Mouse (Mus musculus) C2C12 (cell line): ENCODE data around the gene Nudt16l1. TPM values are rescaled to one million over a fixed set of nuclear protein-coding genes. Genes with fewer than 3 reads are reported as not detected.

Experiments
- H3K27me3 ChIP-seq: one replicate; pipeline ENCODE4 v1.6.1; 2011; ENCODE audit not compliant: control insufficient read depth, insufficient read depth, insufficient read length
- H3K36me3 ChIP-seq: one replicate; pipeline ENCODE4 v1.6.1; 2011; ENCODE audit not compliant: control insufficient read depth, insufficient read depth
- H3K4me3 ChIP-seq: one replicate; pipeline ENCODE4 v1.5.1; 2011; ENCODE audit warnings: mild to moderate bottlenecking, control low read depth; ENCODE audit not compliant: poor library complexity, insufficient read depth, severe bottlenecking
- H3K79me2 ChIP-seq: one replicate; pipeline ENCODE4 v1.6.1; 2011; ENCODE audit not compliant: control insufficient read depth, insufficient read depth
- H3K79me3 ChIP-seq: one replicate; pipeline ENCODE4 v1.6.1; 2011; ENCODE audit warnings: low read depth, control low read depth
- H3ac ChIP-seq: one replicate; pipeline ENCODE3; 2011; ENCODE audit warnings: low read depth; ENCODE audit not compliant: control insufficient read depth, insufficient read length
- CEBPB ChIP-seq: IDR thresholded peaks from one replicate; pipeline ENCODE4 v1.6.1; 2011; ENCODE audit warnings: low read depth, mild to moderate bottlenecking, control low read depth, moderate library complexity
- CTCF ChIP-seq: IDR thresholded peaks from one replicate; pipeline ENCODE4 v1.5.1; 2011; ENCODE audit not compliant: control insufficient read depth, insufficient read depth, insufficient read length
- FOSL1 ChIP-seq: IDR thresholded peaks from one replicate; pipeline ENCODE4 v1.8.0; 2011; ENCODE audit warnings: mild to moderate bottlenecking, low read length; ENCODE audit not compliant: poor library complexity, insufficient read depth, severe bottlenecking
- MAX ChIP-seq: IDR thresholded peaks from one replicate; pipeline ENCODE4 v1.6.1; 2011; ENCODE audit warnings: mild to moderate bottlenecking, control low read depth
- MYOD1 ChIP-seq: IDR thresholded peaks from one replicate; pipeline ENCODE4 v1.6.1; 2011; ENCODE audit warnings: low read depth; ENCODE audit not compliant: control insufficient read depth, insufficient read length
- MYOG ChIP-seq: IDR thresholded peaks from one replicate; pipeline ENCODE4 v1.6.1; 2011; ENCODE audit not compliant: control insufficient read depth, insufficient read length; ENCODE audit errors: extremely low read depth
- USF1 ChIP-seq: IDR thresholded peaks from one replicate; pipeline ENCODE4 v1.6.1; 2011; ENCODE audit warnings: low read depth, mild to moderate bottlenecking, control low read depth, moderate library complexity
- polyA plus RNA-seq: library from polyadenylated mRNA; unstranded; fragments of >200 nt; fragmentation: generic; extraction: Trizol; gene quantifications from one replicate; pipeline ENCODE4 v1.2.1, GENCODE M21; 2012; ENCODE audit warnings: missing spikeins

The Nudt16l1 gene
- polyA plus RNA-seq, 1 experiment, result 59.6 TPM

GRCm38 (mm10) chr16:4963797-4964709, 25.5 kb downstream of the Nudt16l1 start, which contains the start of gene Anks3:
TSS of gene Anks3 (minus strand) at chr16:4964205.
- H3K36me3 ChIP-seq, result no peaks in the 10 kb centered on the region
- peaks cover 26% of the 10 kb centered on the region for H3K79me3 ChIP-seq
- peak within 1 kb of the TSS; percentile 74 for H3ac ChIP-seq
- TF ChIP-seq MAX (peak; percentile 27), USF1 (peak; percentile 11), CEBPB (no peak)
- H3K4me3 ChIP-seq, result peak within 1 kb of the TSS; percentile 78
- H3K27me3 ChIP-seq, result peaks cover 3% of the 10 kb centered on the region
- H3K79me2 ChIP-seq, result peaks cover 50% of the 10 kb centered on the region

- H3K27me3 ChIP-seq, result peaks cover 10% of the 10 kb centered on the region
- peaks cover 26% of the 10 kb centered on the region for H3K79me3 ChIP-seq
- peak overlapping the region; percentile 78 for H3K4me3 ChIP-seq
- no peaks in the 10 kb centered on the region for H3K36me3 ChIP-seq
- TF ChIP-seq MAX, result no peak
- TF ChIP-seq MYOD1, result no peak
- TF ChIP-seq CTCF, result no peak
- H3ac ChIP-seq, result peak overlapping the region; percentile 71
- H3K79me2 ChIP-seq, result peaks cover 41% of the 10 kb centered on the region
These were observed 26.3 kb downstream of the Nudt16l1 start for GRCm38 (mm10) chr16:4964731-4965391.

- TF ChIP-seq CEBPB (no peak), MAX (no peak), FOSL1 (no peak), USF1 (no peak), MYOG (no peak), MYOD1 (no peak)
- Histone ChIP-seq H3K27me3 (peaks cover 10% of the 10 kb centered on the region), H3K4me3 (no peak overlapping the region), H3ac (no peak overlapping the region), H3K79me3 (peaks cover 25% of the 10 kb centered on the region), H3K79me2 (peaks cover 34% of the 10 kb centered on the region), H3K36me3 (no peaks in the 10 kb centered on the region)
These were observed 27.0 kb downstream of the Nudt16l1 start for GRCm38 (mm10) chr16:4965392-4966129.

- Histone ChIP-seq H3ac (no peak overlapping the region), H3K79me3 (peaks cover 3% of the 10 kb centered on the region), H3K79me2 (peaks cover 6% of the 10 kb centered on the region), H3K4me3 (no peak overlapping the region), H3K27me3 (peaks cover 15% of the 10 kb centered on the region), H3K36me3 (no peaks in the 10 kb centered on the region)
- TF ChIP-seq MYOG (no peak), FOSL1 (no peak), CEBPB (no peak), USF1 (no peak), MAX (no peak), CTCF (no peak), MYOD1 (no peak)
These were observed 29.9 kb downstream of the Nudt16l1 start for GRCm38 (mm10) chr16:4968426-4968825.

- no peak overlapping the region for H3ac ChIP-seq
- peaks cover 16% of the 10 kb centered on the region for H3K27me3 ChIP-seq
- H3K4me3 ChIP-seq, result no peak overlapping the region
- TF ChIP-seq MAX, result no peak
- no peak for TF ChIP-seq MYOD1
- TF ChIP-seq MYOG, result no peak
- no peak for TF ChIP-seq CTCF
- no peak for TF ChIP-seq USF1
- no peak for TF ChIP-seq FOSL1
- TF ChIP-seq CEBPB, result no peak
- H3K36me3 ChIP-seq, result no peaks in the 10 kb centered on the region
- H3K79me3 ChIP-seq, result no peaks in the 10 kb centered on the region
- H3K79me2 ChIP-seq, result no peaks in the 10 kb centered on the region
These were observed 30.7 kb downstream of the Nudt16l1 start for GRCm38 (mm10) chr16:4969055-4969843.
